In genomic region chr12:13594746-13595469, GRCm38 (mm10) we compare ENCODE assay signal across 13 mouse cellular contexts.
A peak's percentile ranks its signal among the peaks of the same experiment; 100 is the strongest.
DNase-seq lines count a peak whose midpoint lies in the region; ATAC-seq lines count a peak whose summit lies in the region.
"Had no signal": no experiment of that assay in that cellular context is flagged by ENCODE, and none has a peak within 500 bp of the region (broad histone marks: within the 10 kb centered on the region; RNA-seq: fewer than 3 reads in every experiment).

No protein-coding gene starts in this region.

- H3K36me3 ChIP-seq in heart, embryonic 12.5 days, result no peaks in the 10 kb centered on the region
- H3K36me3 ChIP-seq in midbrain, embryonic 11.5 days (ENCODE audit: control insufficient read depth, insufficient read depth, low read length), result no peaks in the 10 kb centered on the region
- no peaks in the 10 kb centered on the region for H3K36me3 ChIP-seq in midbrain, embryonic 10.5 days
- no peaks in the 10 kb centered on the region for H3K36me3 ChIP-seq in midbrain, embryonic 16.5 days (ENCODE audit: control insufficient read depth, insufficient read depth, low read length)

- peak; percentile 89 for DNase-seq in heart, adult 11 months
- DNase-seq in midbrain, embryonic 11.5 days (ENCODE audit: low spot score, missing footprints), result peak; percentile 73
- no peak for DNase-seq in midbrain, embryonic 10.5 days (ENCODE audit: low spot score)
- peak; percentile 46 for DNase-seq in brain, embryonic 18.5 days (ENCODE audit: low read depth, low spot score)
- DNase-seq in retina, postnatal 1 day, result no peak
- no peak for DNase-seq in ovary, postnatal 10 days (ENCODE audit: low spot score)
- DNase-seq: cerebellum, adult 11 months; thymus, postnatal 25 days had no signal

- H3K4me1 ChIP-seq in heart, embryonic 12.5 days (replicated peaks), result no peaks in the 10 kb centered on the region
- H3K4me1 ChIP-seq in midbrain, embryonic 11.5 days (ENCODE audit: control insufficient read depth, insufficient read depth, low read length), result no peaks in the 10 kb centered on the region
- H3K4me1 ChIP-seq in midbrain, embryonic 10.5 days, result peaks cover 8% of the 10 kb centered on the region
- peaks cover 6% of the 10 kb centered on the region; the same call in 1 of the 2 replicates for H3K4me1 ChIP-seq in midbrain, embryonic 16.5 days (ENCODE audit: control insufficient read depth, insufficient read depth, low read length)

- H3K9ac ChIP-seq in heart, embryonic 12.5 days, result no peak overlapping the region
- no peak overlapping the region for H3K9ac ChIP-seq in midbrain, embryonic 11.5 days (ENCODE audit: low read length)
- H3K9ac ChIP-seq in midbrain, embryonic 16.5 days (ENCODE audit: low read depth, low read length), result no peak overlapping the region
- H3K9ac ChIP-seq: liver, embryonic 14.5 days had no signal

- no peak overlapping the region for H3K4me3 ChIP-seq in heart, embryonic 12.5 days
- no peak overlapping the region for H3K4me3 ChIP-seq in midbrain, embryonic 11.5 days (ENCODE audit: low read depth, low read length)
- H3K4me3 ChIP-seq in midbrain, embryonic 10.5 days, result no peak overlapping the region
- no peak overlapping the region for H3K4me3 ChIP-seq in midbrain, embryonic 16.5 days (ENCODE audit: low read depth, low read length)

- whole genome bisulfite sequencing in heart, embryonic 12.5 days, result 64% methylated on average over 9 of the region's 9 CpGs
- WGBS in midbrain, embryonic 11.5 days, result 64% methylated on average over 9 of the region's 9 CpGs
- WGBS in midbrain, embryonic 10.5 days, result 73% methylated on average over 9 of the region's 9 CpGs
- WGBS in midbrain, embryonic 16.5 days, result 55% methylated on average over 9 of the region's 9 CpGs

- no peaks in the 10 kb centered on the region for H3K27me3 ChIP-seq in heart, embryonic 12.5 days (replicated peaks)
- H3K27me3 ChIP-seq in midbrain, embryonic 11.5 days (ENCODE audit: control insufficient read depth, insufficient read depth, low read length), result no peaks in the 10 kb centered on the region
- H3K27me3 ChIP-seq in midbrain, embryonic 10.5 days (ENCODE audit: low read depth, poor library complexity, severe bottlenecking), result no peaks in the 10 kb centered on the region
- no peaks in the 10 kb centered on the region for H3K27me3 ChIP-seq in midbrain, embryonic 16.5 days (ENCODE audit: control insufficient read depth, insufficient read depth, low read depth, low read length)
- H3K27me3 ChIP-seq: CH12.LX had no signal

- no peak overlapping the region for H3K27ac ChIP-seq in heart, embryonic 12.5 days (ENCODE audit: poor library complexity, severe bottlenecking)
- no peak overlapping the region for H3K27ac ChIP-seq in midbrain, embryonic 11.5 days (ENCODE audit: low read depth, low read length)
- H3K27ac ChIP-seq in midbrain, embryonic 10.5 days (replicated peaks), result no peak overlapping the region
- no peak overlapping the region for H3K27ac ChIP-seq in midbrain, embryonic 16.5 days (ENCODE audit: low read length)
- H3K27ac ChIP-seq: liver, embryonic 14.5 days had no signal

- H3K9me3 ChIP-seq in heart, embryonic 12.5 days (replicated peaks), result no peaks in the 10 kb centered on the region
- H3K9me3 ChIP-seq in midbrain, embryonic 11.5 days (ENCODE audit: control insufficient read depth, low read length), result no peaks in the 10 kb centered on the region
- H3K9me3 ChIP-seq in midbrain, embryonic 10.5 days (replicated peaks), result no peaks in the 10 kb centered on the region
- H3K9me3 ChIP-seq in midbrain, embryonic 16.5 days (replicated peaks; ENCODE audit: control insufficient read depth, low read length, poor library complexity, severe bottlenecking), result no peaks in the 10 kb centered on the region

- no peak overlapping the region for H3K4me2 ChIP-seq in heart, embryonic 12.5 days
- H3K4me2 ChIP-seq in midbrain, embryonic 11.5 days, result no peak overlapping the region
- H3K4me2 ChIP-seq in midbrain, embryonic 16.5 days (ENCODE audit: low read length), result no peak overlapping the region

- no peak for ATAC-seq in heart, embryonic 12.5 days (ENCODE audit: insufficient number of reproducible peaks, low FRiP score)
- ATAC-seq in midbrain, embryonic 11.5 days (ENCODE audit: low FRiP score), result peak; percentile 61; the same call in 1 of the 2 replicates
- peak; percentile 87 for ATAC-seq in midbrain, embryonic 16.5 days
- ATAC-seq: activated CD4-positive, CD25-positive, alpha-beta regulatory T cell, adult 4 months had no signal

Comparison
In these comparisons a context has a peak if more than half of its experiments do, and no peak if none do; other contexts are left out.
1. DNase-seq: peak in heart, adult 11 months (single experiment), midbrain, embryonic 11.5 days (single experiment) and brain, embryonic 18.5 days (single experiment); none in midbrain, embryonic 10.5 days (single experiment), retina, postnatal 1 day (single experiment) and ovary, postnatal 10 days (single experiment).